Mouse (Mus musculus): ENCODE results near the gene Sytl3.

GRCm38 (mm10) chr17:6773249-6773966 lies 114.5 kb downstream of the Sytl3 start:
- TF ChIP-seq CTCF (IDR thresholded peaks at IDR 0.05; ENCODE audit: low read depth) (no peak), EP300 (IDR thresholded peaks at IDR 0.05; ENCODE audit: low read depth) (no peak)
